Mouse (Mus musculus): ENCODE results near the gene Poln.

Gene Poln

DNA sequence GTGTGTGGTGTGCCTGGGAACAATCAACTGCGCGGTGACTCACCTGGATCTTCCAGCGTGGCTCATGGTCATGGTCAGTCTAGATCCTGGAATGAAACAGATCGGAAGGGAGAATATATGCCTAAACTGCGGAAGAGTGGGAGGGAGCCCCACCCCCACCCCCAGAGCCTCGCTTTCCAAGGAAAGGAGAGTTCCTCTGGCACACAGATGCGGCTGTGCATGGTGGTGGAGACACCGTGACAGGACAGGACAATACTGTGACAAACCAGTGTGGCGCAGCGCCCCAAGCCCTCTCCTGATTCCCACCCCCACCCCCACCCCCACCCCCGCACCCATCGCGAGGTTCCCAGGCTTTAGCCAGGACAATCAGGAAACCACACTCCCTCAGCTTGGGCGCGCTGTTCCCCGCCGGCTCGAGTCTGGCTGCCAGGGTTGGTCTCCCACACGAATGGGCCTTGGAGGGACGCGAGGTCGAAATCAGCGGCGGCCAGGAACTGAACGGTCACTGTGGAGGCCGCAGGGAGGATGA, 186.5 kb downstream of the Poln start:
- DNase-seq = no peak

- no peak for DNase-seq
These were observed 193.0 kb downstream of the Poln start for GRCm38 (mm10) chr5:33976267-33976666.

GRCm38 (mm10) chr5:33974736-33975135, 194.5 kb downstream of the Poln start:
- no peak for DNase-seq

- DNase-seq = no peak
These were observed 209.9 kb downstream of the Poln start for GRCm38 (mm10) chr5:33959382-33959781.
